Mouse (Mus musculus): ENCODE measurements at regions not wholly inside any gene's neighbourhood (a gene's known extent, or its start where the extent isn't known, plus 50 kb on each side); places are given as distances from the start of the nearest gene placed in this dataset.
"Not testable (repeated sequence)": the region's sequence is repeated elsewhere in the genome, so short reads cannot be mapped to it uniquely, and the experiment has no call there.

DNA sequence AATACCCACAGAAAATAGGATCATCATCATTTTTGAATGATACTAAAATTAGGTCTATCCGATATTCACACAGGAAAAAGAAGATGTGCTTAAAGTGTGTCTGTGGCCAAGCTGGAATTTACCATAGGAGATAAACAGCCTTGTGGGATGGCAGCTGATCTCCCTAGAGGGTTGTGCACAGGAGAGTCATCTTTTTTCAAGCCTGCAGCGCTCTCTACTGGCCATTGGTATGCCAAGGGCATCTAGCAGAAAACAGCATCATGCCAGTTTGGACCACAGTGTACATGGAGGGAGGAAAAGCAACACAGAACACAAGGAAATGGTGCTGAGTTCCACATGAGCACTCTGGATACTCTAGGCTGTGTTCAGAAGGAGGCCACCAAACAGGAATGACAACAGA, 74.1 kb upstream of the Diaph3 start:
- 33% methylated on average over 2 of the region's 2 CpGs for whole genome bisulfite sequencing
- H3K9me3 ChIP-seq, result no peaks in the 10 kb centered on the region
- no peaks in the 10 kb centered on the region for H3K27me3 ChIP-seq

DNA sequence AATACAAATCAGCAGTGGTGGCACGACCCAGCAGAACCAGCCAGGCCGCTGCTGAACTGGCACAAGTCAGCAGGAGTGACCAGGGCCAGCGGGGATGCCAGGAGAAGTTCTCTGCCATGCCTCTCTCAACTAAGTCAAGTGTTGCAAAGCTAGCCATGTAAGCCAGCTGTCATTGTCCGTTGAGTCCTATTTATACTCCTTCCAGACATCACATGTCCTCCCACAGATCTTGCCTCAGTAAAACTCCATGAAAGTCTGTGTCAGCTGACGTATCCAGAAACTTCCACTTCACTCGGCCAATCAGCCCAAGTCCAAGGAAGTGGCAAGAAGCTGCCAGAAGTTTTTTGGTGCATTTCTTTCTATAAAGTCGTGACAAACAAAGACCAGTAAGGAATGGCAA, 76.0 kb upstream of the Diaph3 start:
- H3K27ac ChIP-seq (replicated peaks), result no peak overlapping the region
- H3K4me2 ChIP-seq (replicated peaks), result no peak overlapping the region
- H3K9ac ChIP-seq (replicated peaks), result no peak overlapping the region
- no peaks in the 10 kb centered on the region for H3K27me3 ChIP-seq
- H3K9me3 ChIP-seq, result no peaks in the 10 kb centered on the region
- no peak overlapping the region for H3K4me3 ChIP-seq
- ATAC-seq (replicated peaks), result no peak
- WGBS, result 73% methylated on average over 7 of the region's 7 CpGs
- H3K4me1 ChIP-seq, result no peaks in the 10 kb centered on the region
- H3K36me3 ChIP-seq, result no peaks in the 10 kb centered on the region

More for the DNA sequence above, 74.1 kb upstream of the Diaph3 start:
- Histone ChIP-seq H3K27ac (replicated peaks) (no peak overlapping the region), H3K4me2 (replicated peaks) (no peak overlapping the region), H3K36me3 (no peaks in the 10 kb centered on the region), H3K4me3 (no peak overlapping the region), H3K9ac (replicated peaks) (no peak overlapping the region), H3K4me1 (no peaks in the 10 kb centered on the region)
- ATAC-seq (replicated peaks), result peak; percentile 91

DNA sequence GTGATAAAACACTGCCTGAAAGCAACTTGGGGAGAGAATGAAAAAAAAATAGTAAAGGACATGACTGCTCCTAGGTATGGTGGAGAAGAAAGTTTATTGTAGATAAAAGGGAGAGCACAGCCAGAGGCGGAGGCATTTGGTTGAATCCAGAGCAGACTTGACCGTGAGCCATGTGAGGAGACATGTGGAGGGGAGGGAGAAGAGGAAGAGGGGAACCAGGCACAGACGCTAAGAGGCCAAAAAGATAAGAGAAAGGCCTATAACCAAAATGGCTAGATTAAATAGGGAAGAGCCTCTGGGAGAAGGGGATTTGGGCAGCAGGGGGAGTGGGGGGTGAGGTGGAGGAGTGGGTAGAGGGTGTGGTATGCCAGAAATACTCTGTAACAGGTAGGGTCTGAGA, 78.9 kb upstream of the Diaph3 start:
- Histone ChIP-seq H3K9ac (replicated peaks) (no peak overlapping the region), H3K27ac (replicated peaks) (no peak overlapping the region), H3K4me2 (replicated peaks) (no peak overlapping the region), H3K36me3 (no peaks in the 10 kb centered on the region), H3K9me3 (no peaks in the 10 kb centered on the region), H3K4me1 (no peaks in the 10 kb centered on the region), H3K4me3 (no peak overlapping the region), H3K27me3 (no peaks in the 10 kb centered on the region)
- no peak for ATAC-seq (replicated peaks)
- 98% methylated on average over 3 of the region's 3 CpGs for WGBS

DNA sequence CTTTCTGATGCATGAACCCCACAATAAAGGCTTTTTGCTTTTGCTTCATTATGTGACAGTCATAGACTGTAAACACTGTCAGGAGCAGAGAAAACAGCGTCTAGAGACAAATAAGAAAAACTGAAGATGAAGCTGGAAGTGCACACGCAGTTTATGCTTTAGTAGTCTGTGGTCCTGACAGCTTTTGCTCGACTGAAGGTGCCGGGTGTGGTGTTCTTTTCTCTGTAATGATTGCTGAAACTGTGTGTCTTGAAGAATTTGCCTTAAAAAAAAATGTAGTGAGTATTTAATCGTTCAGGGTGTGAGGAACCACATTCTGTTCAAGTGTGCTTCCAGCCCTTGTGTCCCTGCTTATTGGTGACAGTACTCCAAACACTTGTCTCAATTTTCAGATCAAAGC, 83.8 kb upstream of the Diaph3 start:
- no peak for ATAC-seq (replicated peaks)
- Histone ChIP-seq H3K27me3 (no peaks in the 10 kb centered on the region), H3K36me3 (no peaks in the 10 kb centered on the region), H3K9ac (replicated peaks) (no peak overlapping the region), H3K4me1 (0 out of 2 replicates have a peak, but pooled peaks cover 2% of the 10 kb centered on the region), H3K4me3 (no peak overlapping the region), H3K4me2 (replicated peaks) (no peak overlapping the region), H3K27ac (replicated peaks) (no peak overlapping the region), H3K9me3 (no peaks in the 10 kb centered on the region)
- WGBS, result 48% methylated on average over 5 of the region's 5 CpGs

DNA sequence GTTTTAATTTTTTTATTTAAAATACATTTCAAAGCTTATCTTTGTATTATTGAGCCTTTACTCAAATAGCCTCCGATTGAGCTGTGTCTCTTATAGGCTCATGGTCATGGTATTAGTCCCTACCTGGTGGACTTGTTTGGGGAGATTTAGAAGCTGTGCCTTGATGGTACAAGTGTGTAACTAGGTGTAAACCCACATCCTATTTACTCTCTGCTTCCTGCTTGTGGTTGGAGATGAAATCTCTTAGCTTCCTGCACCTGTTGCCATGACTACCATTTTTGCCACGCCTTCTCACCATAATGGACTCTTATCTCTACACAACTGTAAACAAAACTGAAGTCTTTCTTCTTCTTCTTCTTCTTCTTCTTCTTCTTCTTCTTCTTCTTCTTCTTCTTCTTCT, 108.2 kb upstream of the Diaph3 start:
- 80% methylated on average over 2 of the region's 2 CpGs for WGBS
- H3K9me3 ChIP-seq, result no peaks in the 10 kb centered on the region
- H3K4me2 ChIP-seq (replicated peaks), result no peak overlapping the region
- no peak overlapping the region for H3K9ac ChIP-seq (replicated peaks)
- no peak for ATAC-seq (replicated peaks)
- H3K4me3 ChIP-seq, result no peak overlapping the region
- no peaks in the 10 kb centered on the region for H3K4me1 ChIP-seq
- H3K27ac ChIP-seq (replicated peaks), result no peak overlapping the region
- H3K27me3 ChIP-seq, result no peaks in the 10 kb centered on the region
- H3K36me3 ChIP-seq, result no peaks in the 10 kb centered on the region

DNA sequence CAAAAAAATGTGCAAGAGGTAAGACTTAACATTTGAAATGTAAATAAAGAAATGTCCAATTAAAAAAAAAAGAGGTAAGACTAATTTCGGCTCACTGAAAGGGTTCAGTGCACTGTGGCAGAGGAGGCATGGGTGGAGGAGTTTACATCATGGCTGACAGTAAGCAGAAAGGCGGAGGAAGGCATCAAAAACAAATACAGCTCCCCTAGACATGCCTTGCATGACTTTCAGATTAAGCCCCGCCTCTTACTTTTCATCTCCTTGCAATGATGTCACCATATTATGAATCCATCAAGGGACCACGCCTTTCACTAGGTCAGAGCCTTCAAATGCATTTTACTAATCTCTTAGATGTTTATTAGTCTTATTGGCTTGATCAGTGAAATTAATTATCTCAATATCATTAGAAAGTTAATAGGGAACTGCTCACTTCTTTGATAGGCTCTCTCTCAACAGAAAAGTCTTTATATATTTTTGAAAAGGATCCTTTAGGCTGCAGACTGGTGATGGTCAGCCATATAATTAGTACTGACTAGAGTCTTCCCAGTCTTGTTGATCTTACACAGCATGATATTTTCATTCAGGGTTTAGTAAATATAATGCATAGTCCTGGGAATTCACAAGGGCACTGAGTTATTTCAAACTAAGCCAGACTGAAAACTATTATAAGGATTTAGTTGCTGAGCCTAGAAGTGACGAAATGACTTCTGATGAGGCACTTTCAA, 114.6 kb upstream of the Diaph3 start:
- Histone ChIP-seq H3K9me3 (no peaks in the 10 kb centered on the region), H3K4me1 (no peaks in the 10 kb centered on the region), H3K36me3 (no peaks in the 10 kb centered on the region), H3K27ac (replicated peaks) (no peak overlapping the region), H3K27me3 (no peaks in the 10 kb centered on the region), H3K4me3 (no peak overlapping the region), H3K9ac (replicated peaks) (no peak overlapping the region), H3K4me2 (replicated peaks) (no peak overlapping the region)
- 73% methylated on average over 5 of the region's 5 CpGs for WGBS
- no peak for ATAC-seq (replicated peaks)

DNA sequence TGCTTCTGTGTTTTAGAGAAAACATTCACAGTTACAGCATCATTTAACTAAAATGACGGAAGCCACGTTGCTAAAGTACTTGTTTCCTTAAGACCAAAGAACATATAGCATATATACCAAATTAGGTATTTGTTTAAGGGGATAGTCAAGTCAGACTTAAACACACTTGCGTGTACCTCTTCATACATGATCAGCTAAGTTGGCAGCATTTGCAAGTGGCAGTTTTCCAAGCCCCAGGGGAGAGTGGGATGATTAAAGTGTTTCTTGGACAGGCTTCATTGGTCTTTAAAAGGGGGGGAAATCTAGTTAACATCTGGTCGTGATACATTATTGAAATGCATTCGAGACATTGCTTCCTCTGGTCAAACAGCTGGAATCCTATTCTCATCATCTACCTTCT, 120.7 kb upstream of the Diaph3 start:
- Histone ChIP-seq H3K9ac (replicated peaks) (no peak overlapping the region), H3K4me2 (replicated peaks) (no peak overlapping the region), H3K4me3 (no peak overlapping the region), H3K4me1 (no peaks in the 10 kb centered on the region), H3K9me3 (no peaks in the 10 kb centered on the region), H3K36me3 (no peaks in the 10 kb centered on the region), H3K27ac (replicated peaks) (no peak overlapping the region), H3K27me3 (no peaks in the 10 kb centered on the region)
- WGBS, result 78% methylated on average over 5 of the region's 5 CpGs
- no peak for ATAC-seq (replicated peaks)

DNA sequence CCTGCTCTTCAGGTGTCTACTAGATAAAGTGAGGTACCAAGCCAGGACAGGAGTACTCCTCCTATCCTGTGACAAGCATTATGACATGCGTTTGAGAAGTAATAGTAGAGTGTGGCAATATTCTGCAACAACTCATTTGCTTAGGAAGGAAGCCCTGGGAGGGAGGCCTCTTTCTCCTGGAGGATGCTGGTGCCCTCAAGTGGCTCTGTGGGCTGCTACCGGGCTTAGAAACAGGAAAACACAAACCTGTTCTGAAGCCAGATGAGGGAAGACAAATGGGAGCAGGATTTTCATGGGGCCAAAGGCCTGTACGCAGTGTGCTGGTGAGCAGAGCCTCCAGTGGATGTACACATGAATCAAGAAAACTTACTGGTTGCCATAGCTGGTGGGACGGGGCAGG, 123.8 kb upstream of the Diaph3 start:
- no peak overlapping the region for H3K9ac ChIP-seq (replicated peaks)
- H3K9me3 ChIP-seq, result no peaks in the 10 kb centered on the region
- H3K4me3 ChIP-seq, result no peak overlapping the region
- no peak overlapping the region for H3K27ac ChIP-seq (replicated peaks)
- no peaks in the 10 kb centered on the region for H3K27me3 ChIP-seq
- H3K4me2 ChIP-seq (replicated peaks), result no peak overlapping the region
- 0 out of 2 replicates have a peak, but pooled peaks have one; percentile 43 for ATAC-seq (replicated peaks)
- 88% methylated on average over 4 of the region's 4 CpGs for WGBS
- H3K36me3 ChIP-seq, result no peaks in the 10 kb centered on the region
- no peaks in the 10 kb centered on the region for H3K4me1 ChIP-seq

DNA sequence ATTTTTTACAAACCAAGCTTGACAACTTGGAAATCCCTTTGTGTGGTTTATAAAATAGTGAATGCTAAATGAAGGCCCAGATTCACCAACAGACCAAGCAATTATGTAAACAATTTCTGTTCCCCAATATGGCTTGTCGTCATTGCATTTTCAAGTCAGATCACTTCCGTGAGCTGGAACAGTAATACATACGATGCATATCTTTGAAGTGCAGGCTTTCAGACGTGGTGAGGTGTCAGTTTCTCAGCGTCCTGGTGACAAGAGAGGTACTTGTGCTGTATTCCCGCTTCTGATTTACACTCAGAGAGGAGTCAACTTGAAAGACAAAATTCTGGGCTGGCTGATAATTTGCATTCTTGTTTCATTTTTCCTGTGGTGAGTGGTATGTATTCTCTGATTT, 125.3 kb upstream of the Diaph3 start:
- Histone ChIP-seq H3K9ac (replicated peaks) (no peak overlapping the region), H3K4me2 (replicated peaks) (no peak overlapping the region), H3K9me3 (no peaks in the 10 kb centered on the region), H3K27ac (replicated peaks) (no peak overlapping the region), H3K4me1 (no peaks in the 10 kb centered on the region), H3K36me3 (no peaks in the 10 kb centered on the region), H3K4me3 (no peak overlapping the region), H3K27me3 (no peaks in the 10 kb centered on the region)
- 30% methylated on average over 6 of the region's 6 CpGs for WGBS
- ATAC-seq (replicated peaks), result no peak

DNA sequence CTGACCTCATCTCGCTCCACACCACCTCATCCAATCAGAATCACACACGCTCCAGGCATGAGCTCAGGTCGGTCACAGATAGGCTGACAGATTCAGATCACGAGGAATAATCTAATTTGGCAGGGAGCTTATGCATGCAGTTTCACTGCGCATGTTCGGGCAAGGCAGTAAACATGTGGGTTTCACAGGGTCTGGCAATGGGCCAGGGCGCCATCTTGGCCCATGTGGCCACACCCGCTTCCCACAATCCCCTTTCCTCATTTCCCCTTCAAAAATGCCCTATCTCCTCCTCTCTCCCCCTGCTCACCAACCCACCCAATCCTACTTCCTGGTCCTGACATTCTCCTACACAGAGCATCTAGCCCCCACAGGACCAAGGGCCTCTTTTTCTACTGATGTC, 127.2 kb upstream of the Tdrd3 start:
- H3K4me2 ChIP-seq (replicated peaks); H3K4me3 ChIP-seq; H3K36me3 ChIP-seq; H3K4me1 ChIP-seq; H3K9me3 ChIP-seq; ATAC-seq (replicated peaks); H3K27ac ChIP-seq (replicated peaks); H3K9ac ChIP-seq (replicated peaks); H3K27me3 ChIP-seq: not testable (repeated sequence)
- 92% methylated on average over 8 of the region's 8 CpGs for WGBS

DNA sequence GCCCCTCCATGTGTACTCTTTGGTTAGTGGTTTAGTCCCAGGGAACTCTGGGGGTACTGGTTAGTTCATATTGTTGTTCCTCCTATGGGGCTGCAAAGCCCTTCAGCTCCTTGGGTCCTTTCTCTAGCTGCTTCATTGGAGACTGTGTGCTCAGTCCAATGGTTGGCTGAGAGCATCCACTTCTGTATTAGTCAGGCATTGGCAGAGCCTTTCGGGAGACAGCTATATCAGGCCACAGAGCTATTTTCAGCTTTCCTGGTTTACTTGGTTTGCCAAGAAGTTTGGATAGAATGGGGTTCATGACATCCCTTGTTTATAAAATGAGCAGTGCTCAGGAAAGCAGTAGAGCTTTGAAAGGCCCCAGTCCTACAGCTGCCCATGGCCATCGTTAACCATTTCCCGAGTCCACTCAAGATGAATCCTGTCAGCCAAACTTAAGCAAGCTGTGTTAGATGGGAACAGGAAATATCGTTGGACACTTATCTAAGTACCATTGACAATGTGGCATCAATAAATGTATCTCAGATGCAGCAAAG, 126.7 kb upstream of the Tdrd3 start:
- Histone ChIP-seq H3K4me2 (replicated peaks) (no peak overlapping the region), H3K4me1 (no peaks in the 10 kb centered on the region), H3K27me3 (no peaks in the 10 kb centered on the region), H3K9me3 (no peaks in the 10 kb centered on the region), H3K27ac (replicated peaks) (no peak overlapping the region), H3K4me3 (no peak overlapping the region), H3K36me3 (no peaks in the 10 kb centered on the region), H3K9ac (replicated peaks) (no peak overlapping the region)
- WGBS, result 92% methylated on average over 4 of the region's 4 CpGs
- ATAC-seq (replicated peaks), result no peak

DNA sequence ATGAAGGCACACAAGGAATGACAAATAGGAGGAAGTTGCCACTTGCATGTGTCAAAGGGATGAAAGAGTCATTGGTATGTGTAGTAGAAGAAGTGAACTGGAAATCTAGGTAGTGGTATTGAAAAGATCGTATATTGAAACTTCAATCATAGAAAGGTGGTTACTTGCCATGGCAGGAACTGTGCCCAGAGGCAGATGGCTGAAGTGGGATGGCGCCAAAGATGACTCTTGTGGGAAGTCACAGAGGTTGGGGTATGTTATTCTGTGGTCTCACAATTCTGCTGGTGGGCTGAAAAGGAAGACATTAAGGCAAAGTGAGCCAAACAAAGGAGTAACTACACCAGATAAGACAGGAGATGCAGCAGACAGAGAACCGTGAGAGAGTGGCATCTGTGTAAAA, 121.2 kb upstream of the Tdrd3 start:
- Histone ChIP-seq H3K36me3 (no peaks in the 10 kb centered on the region), H3K9ac (replicated peaks) (no peak overlapping the region), H3K4me1 (no peaks in the 10 kb centered on the region), H3K4me2 (replicated peaks) (no peak overlapping the region), H3K9me3 (no peaks in the 10 kb centered on the region), H3K27me3 (no peaks in the 10 kb centered on the region), H3K4me3 (no peak overlapping the region), H3K27ac (replicated peaks) (no peak overlapping the region)
- 93% methylated on average over 3 of the region's 3 CpGs for WGBS
- no peak for ATAC-seq (replicated peaks)

DNA sequence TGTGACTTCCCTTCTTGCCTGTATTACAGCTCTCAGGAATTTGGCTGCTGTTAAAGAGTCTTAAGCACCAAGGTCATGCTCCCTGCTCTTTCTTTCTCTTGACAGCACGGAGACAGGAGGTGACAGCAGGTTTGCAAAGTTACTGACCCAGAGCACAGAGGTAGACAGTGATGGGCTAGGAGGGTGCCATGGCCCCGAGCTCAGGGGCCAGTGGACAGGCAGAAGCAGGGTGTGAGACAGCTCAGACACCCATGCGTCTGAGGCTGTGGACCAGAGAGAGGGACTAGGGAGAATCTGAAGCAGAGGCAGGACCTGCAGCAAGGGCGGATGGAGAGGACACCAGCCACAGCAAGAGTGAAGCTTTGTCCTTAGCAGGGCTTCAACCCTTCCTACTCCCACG, 119.3 kb upstream of the Tdrd3 start:
- Histone ChIP-seq H3K36me3 (no peaks in the 10 kb centered on the region), H3K27ac (replicated peaks) (no peak overlapping the region)
- ATAC-seq (replicated peaks), result no peak

More for the DNA sequence above, 119.3 kb upstream of the Tdrd3 start:
- Histone ChIP-seq H3K4me1 (no peaks in the 10 kb centered on the region), H3K4me2 (replicated peaks) (no peak overlapping the region), H3K27me3 (no peaks in the 10 kb centered on the region), H3K4me3 (no peak overlapping the region), H3K9me3 (no peaks in the 10 kb centered on the region), H3K9ac (replicated peaks) (no peak overlapping the region)
- WGBS, result 53% methylated on average over 5 of the region's 5 CpGs
